Mouse (Mus musculus) stomach, postnatal 0 days (tissue): ENCODE results near the gene Slc22a7.

Source experiments
- CTCF ChIP-seq: IDR thresholded peaks from 2 replicates; pipeline ENCODE4 v1.5.1; 2016; ENCODE audit warnings: antibody characterized with exemption, low read depth, mild to moderate bottlenecking, moderate library complexity
- EP300 ChIP-seq: optimal IDR thresholded peaks from 2 replicates; pipeline ENCODE3; 2016; ENCODE audit warnings: antibody characterized with exemption

DNA sequence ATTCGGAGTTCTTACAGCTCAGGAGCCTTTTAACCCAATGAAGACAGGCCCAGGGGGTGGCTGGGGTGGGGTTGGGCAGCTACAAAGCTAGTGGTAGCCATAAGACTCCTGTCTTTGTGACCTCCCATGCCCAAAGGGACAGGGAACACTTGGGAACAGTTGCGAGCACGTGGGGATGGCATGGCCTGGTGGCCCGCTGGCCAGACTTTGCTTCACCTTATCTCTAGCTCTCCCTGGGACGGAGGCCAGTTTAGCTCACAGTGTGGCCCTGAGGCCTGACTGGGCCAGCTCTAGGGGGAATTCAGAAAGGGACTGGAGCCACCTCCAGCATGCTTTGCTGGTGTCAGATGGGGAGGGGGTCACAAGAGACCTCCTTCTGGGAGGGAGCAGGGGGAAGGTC is 24.0 kb upstream of the Slc22a7 start:
- TF ChIP-seq CTCF (no peak), EP300 (no peak)
